Mouse (Mus musculus): ENCODE data around the gene Chn1. TPM values are rescaled to one million over a fixed set of nuclear protein-coding genes. Genes with fewer than 3 reads are reported as not detected.
A peak's percentile ranks its signal among the peaks of the same experiment; 100 is the strongest.

The Chn1 gene
- polyA plus RNA-seq, 1 experiment from 2014 or later, result 24.2 TPM

DNA sequence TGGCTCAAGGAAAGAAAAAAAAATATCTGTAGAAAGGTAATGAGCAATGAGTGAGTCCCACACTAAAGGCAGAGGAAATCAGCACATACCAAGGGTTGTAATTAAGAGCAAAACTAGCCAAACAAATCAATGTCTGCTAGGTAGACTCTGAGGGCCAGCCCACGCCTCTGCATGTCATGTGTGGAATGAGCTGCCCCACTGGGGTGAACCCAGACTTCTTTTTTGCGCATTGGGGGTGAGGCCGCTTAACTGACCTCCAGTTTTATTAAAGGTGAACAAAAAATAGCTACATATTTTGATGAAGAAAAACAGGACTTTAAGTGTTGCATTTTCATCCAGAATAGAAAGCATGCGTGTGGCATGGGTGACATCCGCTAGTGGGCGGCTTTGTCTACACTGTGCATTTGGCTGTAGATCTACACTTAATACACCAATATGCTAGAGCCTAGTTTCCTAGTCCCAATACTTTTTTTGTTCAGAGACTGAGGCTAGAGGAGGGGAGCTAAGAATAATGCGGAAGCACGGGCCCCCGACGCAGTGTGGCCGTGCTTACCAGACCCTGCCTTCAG, 114.5 kb downstream of the Chn1 start:
- Histone ChIP-seq H3K36me3 (ENCODE audit: control insufficient read depth, insufficient read depth, low read length) (no peaks in the 10 kb centered on the region), H3K27ac (ENCODE audit: low read length) (no peak overlapping the region), H3K4me1 (ENCODE audit: control insufficient read depth, insufficient read depth, low read length) (peaks cover 9% of the 10 kb centered on the region), H3K4me2 (replicated peaks; ENCODE audit: low read depth, low read length) (peak overlapping the region; percentile 46), H3K9me3 (ENCODE audit: control insufficient read depth, low read depth, low read length) (no peaks in the 10 kb centered on the region), H3K9ac (replicated peaks; ENCODE audit: low read depth, low read length) (no peak overlapping the region), H3K27me3 (ENCODE audit: control insufficient read depth, insufficient read depth, low read length) (no peaks in the 10 kb centered on the region), H3K4me3 (ENCODE audit: low read depth, low read length) (peak overlapping the region; percentile 26; the same call in 1 of the 2 replicates)
- WGBS, result 84% methylated on average over 11 of the region's 11 CpGs
- no peak for ATAC-seq (ENCODE audit: insufficient number of reproducible peaks, insufficient read depth, low FRiP score, low read depth)

GRCm38 (mm10) chr2:73659726-73660565, 115.2 kb downstream of the Chn1 start:
- H3K27me3 ChIP-seq (ENCODE audit: control insufficient read depth, insufficient read depth, low read length), result no peaks in the 10 kb centered on the region
- H3K4me3 ChIP-seq (ENCODE audit: low read depth, low read length), result peak overlapping the region; percentile 26
- H3K9me3 ChIP-seq (ENCODE audit: control insufficient read depth, low read depth, low read length), result no peaks in the 10 kb centered on the region
- peak overlapping the region; percentile 0; the same call in 1 of the 2 replicates for H3K27ac ChIP-seq (ENCODE audit: low read length)
- peak; percentile 86; the same call in 1 of the 2 replicates for ATAC-seq (ENCODE audit: insufficient number of reproducible peaks, insufficient read depth, low FRiP score, low read depth)
- 30% methylated on average over 18 of the region's 18 CpGs for WGBS
- peaks cover 9% of the 10 kb centered on the region for H3K4me1 ChIP-seq (ENCODE audit: control insufficient read depth, insufficient read depth, low read length)
- no peaks in the 10 kb centered on the region for H3K36me3 ChIP-seq (ENCODE audit: control insufficient read depth, insufficient read depth, low read length)
- no peak overlapping the region; the same call in 1 of the 2 replicates for H3K9ac ChIP-seq (replicated peaks; ENCODE audit: low read depth, low read length)
- peak overlapping the region; percentile 46 for H3K4me2 ChIP-seq (replicated peaks; ENCODE audit: low read depth, low read length)

DNA sequence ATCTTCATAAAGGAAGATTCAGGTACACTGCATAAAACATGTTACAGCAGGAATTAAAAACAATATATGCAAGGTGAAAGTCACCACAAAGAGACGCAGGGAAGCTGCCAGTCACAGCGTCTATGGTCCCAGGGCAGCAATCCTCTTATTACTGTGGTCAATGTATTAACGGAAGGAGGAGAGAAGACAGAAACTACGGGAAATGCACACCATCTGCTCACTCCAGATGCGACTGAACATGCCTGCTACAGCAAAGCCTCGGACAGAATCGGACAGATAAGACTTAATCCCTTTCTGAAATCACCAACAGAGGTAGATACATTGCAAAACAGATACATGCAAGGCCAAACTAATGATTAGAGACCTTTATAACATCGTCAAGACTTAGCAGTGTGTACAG, 116.1 kb downstream of the Chn1 start:
- Histone ChIP-seq H3K27ac (ENCODE audit: low read length) (no peak overlapping the region), H3K36me3 (ENCODE audit: control insufficient read depth, insufficient read depth, low read length) (no peaks in the 10 kb centered on the region), H3K9ac (replicated peaks; ENCODE audit: low read depth, low read length) (no peak overlapping the region), H3K27me3 (ENCODE audit: control insufficient read depth, insufficient read depth, low read length) (no peaks in the 10 kb centered on the region), H3K4me2 (replicated peaks; ENCODE audit: low read depth, low read length) (no peak overlapping the region), H3K4me1 (ENCODE audit: control insufficient read depth, insufficient read depth, low read length) (peaks cover 9% of the 10 kb centered on the region), H3K4me3 (ENCODE audit: low read depth, low read length) (no peak overlapping the region), H3K9me3 (ENCODE audit: control insufficient read depth, low read depth, low read length) (no peaks in the 10 kb centered on the region)
- 73% methylated on average over 8 of the region's 8 CpGs for WGBS
- ATAC-seq (ENCODE audit: insufficient number of reproducible peaks, insufficient read depth, low FRiP score, low read depth), result no peak

- H3K4me2 ChIP-seq (replicated peaks; ENCODE audit: low read depth, low read length), result no peak overlapping the region
- ATAC-seq (ENCODE audit: insufficient number of reproducible peaks, insufficient read depth, low FRiP score, low read depth), result no peak
- no peaks in the 10 kb centered on the region for H3K36me3 ChIP-seq (ENCODE audit: control insufficient read depth, insufficient read depth, low read length)
- H3K9ac ChIP-seq (replicated peaks; ENCODE audit: low read depth, low read length), result no peak overlapping the region
- H3K27me3 ChIP-seq (ENCODE audit: control insufficient read depth, insufficient read depth, low read length), result no peaks in the 10 kb centered on the region
- H3K4me1 ChIP-seq (ENCODE audit: control insufficient read depth, insufficient read depth, low read length), result peaks cover 9% of the 10 kb centered on the region
- no peak overlapping the region for H3K27ac ChIP-seq (ENCODE audit: low read length)
- WGBS, result 68% methylated on average over 3 of the region's 3 CpGs
- H3K9me3 ChIP-seq (ENCODE audit: control insufficient read depth, low read depth, low read length), result no peaks in the 10 kb centered on the region
- no peak overlapping the region for H3K4me3 ChIP-seq (ENCODE audit: low read depth, low read length)
Measured at GRCm38 (mm10) chr2:73657961-73658360, 117.2 kb downstream of the Chn1 start.

DNA sequence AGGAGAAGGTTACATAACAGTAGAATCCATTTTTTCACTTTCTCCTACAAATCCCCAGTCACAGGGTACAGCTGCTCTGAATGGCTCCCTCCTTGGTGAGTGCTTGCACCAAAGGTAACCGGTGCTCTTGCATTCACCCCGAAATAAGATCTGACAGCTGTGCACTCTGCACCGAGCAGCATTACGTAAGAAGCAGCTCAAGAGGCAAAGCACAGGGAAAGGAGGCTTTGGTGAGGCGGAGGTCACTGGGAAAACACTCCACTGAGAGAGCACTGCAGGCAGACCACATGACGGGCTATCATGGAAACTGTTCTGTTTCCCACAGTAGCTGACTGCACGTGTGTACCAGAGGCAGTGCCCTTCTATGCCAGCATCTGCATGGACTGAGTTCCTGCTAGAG, 118.0 kb downstream of the Chn1 start:
- Histone ChIP-seq H3K9ac (replicated peaks; ENCODE audit: low read depth, low read length) (no peak overlapping the region), H3K4me1 (ENCODE audit: control insufficient read depth, insufficient read depth, low read length) (peaks cover 9% of the 10 kb centered on the region), H3K27me3 (ENCODE audit: control insufficient read depth, insufficient read depth, low read length) (no peaks in the 10 kb centered on the region), H3K4me3 (ENCODE audit: low read depth, low read length) (no peak overlapping the region), H3K9me3 (ENCODE audit: control insufficient read depth, low read depth, low read length) (no peaks in the 10 kb centered on the region), H3K4me2 (replicated peaks; ENCODE audit: low read depth, low read length) (no peak overlapping the region), H3K36me3 (ENCODE audit: control insufficient read depth, insufficient read depth, low read length) (no peaks in the 10 kb centered on the region), H3K27ac (ENCODE audit: low read length) (no peak overlapping the region; the same call in 1 of the 2 replicates)
- no peak for ATAC-seq (ENCODE audit: insufficient number of reproducible peaks, insufficient read depth, low FRiP score, low read depth)
- 30% methylated on average over 7 of the region's 7 CpGs for WGBS

DNA sequence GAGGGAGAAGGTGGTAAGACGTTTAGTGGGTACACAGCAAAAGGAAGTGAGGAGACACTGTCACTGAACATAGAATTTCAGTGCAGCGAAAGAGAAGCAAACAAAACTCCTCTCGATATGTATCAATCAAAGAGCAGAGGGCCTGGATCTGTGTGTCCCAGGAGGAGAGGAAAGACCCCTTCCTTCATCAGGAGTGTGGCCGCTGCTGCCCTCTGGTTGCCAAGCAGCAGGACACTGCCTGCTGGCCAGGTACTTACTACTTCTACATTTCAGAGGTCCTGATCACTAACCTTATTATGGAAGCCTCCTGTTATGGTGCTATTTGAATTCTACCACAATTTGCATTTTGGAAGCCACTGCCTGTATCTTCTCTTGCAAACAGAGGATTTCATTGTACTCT, 119.5 kb downstream of the Chn1 start:
- H3K4me1 ChIP-seq (ENCODE audit: control insufficient read depth, insufficient read depth, low read length), result peaks cover 8% of the 10 kb centered on the region
- H3K9me3 ChIP-seq (ENCODE audit: control insufficient read depth, low read depth, low read length), result no peaks in the 10 kb centered on the region
- ATAC-seq (ENCODE audit: insufficient number of reproducible peaks, insufficient read depth, low FRiP score, low read depth), result no peak
- no peak overlapping the region for H3K4me2 ChIP-seq (replicated peaks; ENCODE audit: low read depth, low read length)
- no peaks in the 10 kb centered on the region for H3K36me3 ChIP-seq (ENCODE audit: control insufficient read depth, insufficient read depth, low read length)
- H3K9ac ChIP-seq (replicated peaks; ENCODE audit: low read depth, low read length), result no peak overlapping the region
- no peak overlapping the region for H3K4me3 ChIP-seq (ENCODE audit: low read depth, low read length)
- H3K27me3 ChIP-seq (ENCODE audit: control insufficient read depth, insufficient read depth, low read length), result no peaks in the 10 kb centered on the region
- 86% methylated on average over 4 of the region's 4 CpGs for WGBS
- H3K27ac ChIP-seq (ENCODE audit: low read length), result no peak overlapping the region

DNA sequence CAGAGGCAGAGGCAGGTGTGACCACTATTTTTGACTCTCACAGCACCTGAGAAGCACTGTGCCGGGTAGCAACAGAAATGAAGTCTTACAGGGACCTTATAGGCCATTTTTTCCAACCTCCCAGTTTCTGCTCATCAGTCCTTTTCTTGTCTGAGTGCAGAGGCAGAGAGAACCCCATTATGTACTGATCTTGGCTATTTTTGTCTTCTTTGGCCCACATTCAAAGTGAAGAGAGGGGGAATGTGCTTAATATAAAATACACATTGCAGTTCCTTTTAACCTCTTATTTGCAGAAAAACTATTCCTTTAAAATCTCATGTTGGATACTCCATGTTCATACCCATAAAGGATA, 120.3 kb downstream of the Chn1 start:
- WGBS, result 63% methylated on average over 1 of the region's 1 CpGs
- Histone ChIP-seq H3K4me1 (ENCODE audit: control insufficient read depth, insufficient read depth, low read length) (peaks cover 4% of the 10 kb centered on the region; the same call in 1 of the 2 replicates), H3K4me2 (replicated peaks; ENCODE audit: low read depth, low read length) (no peak overlapping the region), H3K4me3 (ENCODE audit: low read depth, low read length) (no peak overlapping the region), H3K36me3 (ENCODE audit: control insufficient read depth, insufficient read depth, low read length) (no peaks in the 10 kb centered on the region), H3K27ac (ENCODE audit: low read length) (peak overlapping the region; percentile 15; the same call in 1 of the 2 replicates), H3K9ac (replicated peaks; ENCODE audit: low read depth, low read length) (no peak overlapping the region), H3K9me3 (ENCODE audit: control insufficient read depth, low read depth, low read length) (no peaks in the 10 kb centered on the region), H3K27me3 (ENCODE audit: control insufficient read depth, insufficient read depth, low read length) (no peaks in the 10 kb centered on the region)
- no peak for ATAC-seq (ENCODE audit: insufficient number of reproducible peaks, insufficient read depth, low FRiP score, low read depth)

DNA sequence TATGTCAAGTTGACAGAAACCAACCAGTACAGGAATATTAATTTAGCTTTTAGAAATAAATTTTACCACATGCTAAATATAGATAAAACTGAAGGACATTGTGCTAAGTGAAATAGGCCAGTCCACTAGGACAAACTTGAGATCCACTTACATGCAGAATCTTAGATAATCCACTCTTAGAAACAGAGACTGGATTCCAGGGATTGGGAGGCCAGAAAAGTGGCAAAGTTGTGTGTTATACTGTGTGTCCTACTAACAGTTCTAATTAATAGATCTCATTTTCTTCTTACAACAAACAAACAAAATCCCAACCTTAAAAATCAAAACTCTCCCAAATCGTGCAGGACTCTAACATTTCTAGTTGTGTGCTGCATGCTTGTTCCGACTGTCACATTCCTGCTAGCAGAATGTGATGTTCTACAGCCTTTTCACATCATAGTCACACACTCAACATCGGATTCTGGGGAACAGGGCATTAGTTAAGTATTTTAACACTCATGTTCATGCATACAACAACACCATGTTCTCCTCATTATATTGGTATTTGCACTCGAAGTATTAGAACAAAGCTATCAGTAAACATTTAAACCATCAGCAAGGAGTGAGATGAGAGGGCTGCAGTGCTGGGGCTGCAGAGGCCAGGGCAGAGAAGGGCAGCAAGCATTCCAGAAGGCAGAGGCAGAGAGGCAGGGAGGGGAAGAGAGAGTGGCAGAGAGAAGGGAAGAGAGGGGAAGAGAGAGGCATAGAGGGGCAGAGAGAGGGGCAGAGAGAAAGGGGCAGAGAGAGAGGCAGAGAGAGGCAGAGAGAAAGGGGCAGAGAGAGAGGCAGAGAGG, 120.9 kb downstream of the Chn1 start:
- Histone ChIP-seq H3K27ac (ENCODE audit: low read length) (peak overlapping the region; percentile 15; the same call in 1 of the 2 replicates), H3K9me3 (ENCODE audit: control insufficient read depth, low read depth, low read length) (no peaks in the 10 kb centered on the region), H3K36me3 (ENCODE audit: control insufficient read depth, insufficient read depth, low read length) (no peaks in the 10 kb centered on the region), H3K4me2 (replicated peaks; ENCODE audit: low read depth, low read length) (no peak overlapping the region), H3K4me1 (ENCODE audit: control insufficient read depth, insufficient read depth, low read length) (peaks cover 4% of the 10 kb centered on the region; the same call in 1 of the 2 replicates), H3K27me3 (ENCODE audit: control insufficient read depth, insufficient read depth, low read length) (no peaks in the 10 kb centered on the region), H3K9ac (replicated peaks; ENCODE audit: low read depth, low read length) (no peak overlapping the region), H3K4me3 (ENCODE audit: low read depth, low read length) (no peak overlapping the region)
- ATAC-seq (ENCODE audit: insufficient number of reproducible peaks, insufficient read depth, low FRiP score, low read depth), result no peak
- 57% methylated on average over 4 of the region's 4 CpGs for WGBS

All from stomach, embryonic 14.5 days (tissue).